Mouse (Mus musculus): ENCODE data around the gene Gcnt7.
A peak's percentile ranks its signal among the peaks of the same experiment; 100 is the strongest.

DNA sequence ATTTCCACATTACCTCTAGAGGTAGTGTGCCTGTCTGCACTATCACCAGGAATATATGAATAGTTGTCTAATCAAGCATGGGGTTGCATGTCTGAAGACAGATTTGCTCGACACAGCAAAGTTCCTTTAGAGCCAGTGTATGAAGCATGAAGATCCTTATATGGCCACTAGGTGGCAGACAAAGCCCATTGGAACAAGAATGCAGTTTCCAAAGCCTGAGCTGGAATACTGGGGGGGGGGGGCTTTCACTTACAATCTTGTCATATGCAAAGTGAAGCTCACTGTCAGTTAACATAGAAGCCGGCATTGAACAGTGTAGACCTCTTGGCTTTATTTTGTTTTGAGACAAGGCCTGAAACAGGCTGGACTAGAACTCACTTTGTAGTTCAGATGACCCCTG is 19.5 kb upstream of the Gcnt7 start:
- TF ChIP-seq CTCF (IDR thresholded peaks at IDR 0.05; ENCODE audit: extremely low read depth, insufficient read depth, insufficient read length, insufficient replicate concordance) (peak; percentile 30; the same call in 1 of the 2 replicates), POLR2A (IDR thresholded peaks at IDR 0.05; ENCODE audit: low read depth, low read length) (no peak)

Measured in spleen, adult 2 months (tissue).